Mouse (Mus musculus): ENCODE results near the gene Psmd9. TPM values are rescaled to one million over a fixed set of nuclear protein-coding genes. Genes with fewer than 3 reads are reported as not detected.

Psmd9 gene
- polyA plus RNA-seq, 1 experiment from 2014 or later: 89.4 TPM

- no peaks in the 10 kb centered on the region for H3K4me1 ChIP-seq (ENCODE audit: control insufficient read depth, insufficient read depth, low read depth, low read length)
- H3K9ac ChIP-seq (ENCODE audit: low read depth, low read length): no peak overlapping the region
- 92% methylated on average over 15 of the region's 15 CpGs for WGBS
- H3K4me3 ChIP-seq (ENCODE audit: low read length): no peak overlapping the region
- H3K27me3 ChIP-seq (replicated peaks; ENCODE audit: control insufficient read depth, insufficient read depth, low read length): no peaks in the 10 kb centered on the region
- no peak overlapping the region for H3K4me2 ChIP-seq (ENCODE audit: low read length)
- ATAC-seq: no peak
- H3K27ac ChIP-seq (ENCODE audit: low read depth, low read length): no peak overlapping the region
- no peaks in the 10 kb centered on the region for H3K36me3 ChIP-seq (ENCODE audit: control insufficient read depth, insufficient read depth, low read length)
- H3K9me3 ChIP-seq (ENCODE audit: control insufficient read depth, low read length): no peaks in the 10 kb centered on the region
Observed at GRCm38 (mm10) chr5:123180390-123180789, 11.2 kb downstream of the Psmd9 start.

GRCm38 (mm10) chr5:123181536-123181935, 12.3 kb downstream of the Psmd9 start:
- H3K4me2 ChIP-seq (ENCODE audit: low read length): no peak overlapping the region
- no peak for ATAC-seq
- H3K4me3 ChIP-seq (ENCODE audit: low read length): no peak overlapping the region
- 0 out of 2 replicates have a peak, but pooled peaks cover 2% of the 10 kb centered on the region for H3K4me1 ChIP-seq (ENCODE audit: control insufficient read depth, insufficient read depth, low read depth, low read length)
- H3K27ac ChIP-seq (ENCODE audit: low read depth, low read length): no peak overlapping the region
- no peak overlapping the region for H3K9ac ChIP-seq (ENCODE audit: low read depth, low read length)
- no peaks in the 10 kb centered on the region for H3K9me3 ChIP-seq (ENCODE audit: control insufficient read depth, low read length)
- 72% methylated on average over 6 of the region's 6 CpGs for WGBS
- no peaks in the 10 kb centered on the region for H3K27me3 ChIP-seq (replicated peaks; ENCODE audit: control insufficient read depth, insufficient read depth, low read length)
- no peaks in the 10 kb centered on the region for H3K36me3 ChIP-seq (ENCODE audit: control insufficient read depth, insufficient read depth, low read length)

GRCm38 (mm10) chr5:123182651-123183050, 13.4 kb downstream of the Psmd9 start, which contains the start of gene Hpd:
Hpd (minus strand) TSS chr5:123182727.
- no peak within 1 kb of the TSS for H3K27ac ChIP-seq (ENCODE audit: low read depth, low read length)
- H3K4me1 ChIP-seq (ENCODE audit: control insufficient read depth, insufficient read depth, low read depth, low read length): 0 out of 2 replicates have a peak, but pooled peaks cover 2% of the 10 kb centered on the region
- no peaks in the 10 kb centered on the region for H3K36me3 ChIP-seq (ENCODE audit: control insufficient read depth, insufficient read depth, low read length)
- H3K4me3 ChIP-seq (ENCODE audit: low read length): no peak within 1 kb of the TSS
- no peak within 1 kb of the TSS for H3K9ac ChIP-seq (ENCODE audit: low read depth, low read length)
- ATAC-seq: no peak
- H3K27me3 ChIP-seq (replicated peaks; ENCODE audit: control insufficient read depth, insufficient read depth, low read length): no peaks in the 10 kb centered on the region
- no peak within 1 kb of the TSS for H3K4me2 ChIP-seq (ENCODE audit: low read length)
- WGBS: 88% methylated on average over 10 of the region's 10 CpGs
- no peaks in the 10 kb centered on the region for H3K9me3 ChIP-seq (ENCODE audit: control insufficient read depth, low read length)

- WGBS: 58% methylated on average over 6 of the region's 6 CpGs
- H3K9me3 ChIP-seq (ENCODE audit: control insufficient read depth, low read length): no peaks in the 10 kb centered on the region
- no peaks in the 10 kb centered on the region for H3K36me3 ChIP-seq (ENCODE audit: control insufficient read depth, insufficient read depth, low read length)
- ATAC-seq: no peak
- no peak overlapping the region for H3K4me2 ChIP-seq (ENCODE audit: low read length)
- 0 out of 2 replicates have a peak, but pooled peaks cover 2% of the 10 kb centered on the region for H3K4me1 ChIP-seq (ENCODE audit: control insufficient read depth, insufficient read depth, low read depth, low read length)
- no peak overlapping the region for H3K4me3 ChIP-seq (ENCODE audit: low read length)
- H3K27ac ChIP-seq (ENCODE audit: low read depth, low read length): no peak overlapping the region
- no peak overlapping the region for H3K9ac ChIP-seq (ENCODE audit: low read depth, low read length)
- H3K27me3 ChIP-seq (replicated peaks; ENCODE audit: control insufficient read depth, insufficient read depth, low read length): no peaks in the 10 kb centered on the region
Observed at GRCm38 (mm10) chr5:123185966-123186365, 16.8 kb downstream of the Psmd9 start.

- Histone ChIP-seq H3K9me3 (ENCODE audit: control insufficient read depth, low read length) (no peaks in the 10 kb centered on the region), H3K27me3 (replicated peaks; ENCODE audit: control insufficient read depth, insufficient read depth, low read length) (no peaks in the 10 kb centered on the region), H3K4me2 (ENCODE audit: low read length) (no peak overlapping the region), H3K4me1 (ENCODE audit: control insufficient read depth, insufficient read depth, low read depth, low read length) (0 out of 2 replicates have a peak, but pooled peaks cover 2% of the 10 kb centered on the region), H3K9ac (ENCODE audit: low read depth, low read length) (no peak overlapping the region), H3K4me3 (ENCODE audit: low read length) (no peak overlapping the region), H3K36me3 (ENCODE audit: control insufficient read depth, insufficient read depth, low read length) (no peaks in the 10 kb centered on the region), H3K27ac (ENCODE audit: low read depth, low read length) (no peak overlapping the region)
- WGBS: 94% methylated on average over 3 of the region's 3 CpGs
- no peak for ATAC-seq
Observed at GRCm38 (mm10) chr5:123187306-123187705, 18.1 kb downstream of the Psmd9 start.

GRCm38 (mm10) chr5:123190912-123191311, 21.7 kb downstream of the Psmd9 start:
- Histone ChIP-seq H3K4me1 (ENCODE audit: control insufficient read depth, insufficient read depth, low read depth, low read length) (peaks cover 2% of the 10 kb centered on the region; the same call in 1 of the 2 replicates), H3K9me3 (ENCODE audit: control insufficient read depth, low read length) (no peaks in the 10 kb centered on the region), H3K9ac (ENCODE audit: low read depth, low read length) (no peak overlapping the region), H3K4me2 (ENCODE audit: low read length) (no peak overlapping the region), H3K4me3 (ENCODE audit: low read length) (no peak overlapping the region), H3K27ac (ENCODE audit: low read depth, low read length) (no peak overlapping the region), H3K27me3 (replicated peaks; ENCODE audit: control insufficient read depth, insufficient read depth, low read length) (no peaks in the 10 kb centered on the region), H3K36me3 (ENCODE audit: control insufficient read depth, insufficient read depth, low read length) (no peaks in the 10 kb centered on the region)
- ATAC-seq: no peak
- 89% methylated on average over 3 of the region's 3 CpGs for WGBS

- H3K4me2 ChIP-seq (ENCODE audit: low read length): no peak overlapping the region
Observed at GRCm38 (mm10) chr5:123191427-123191826, 22.2 kb downstream of the Psmd9 start.

GRCm38 (mm10) chr5:123192606-123193150, 23.5 kb downstream of the Psmd9 start:
- no peak overlapping the region for H3K4me3 ChIP-seq (ENCODE audit: low read length)
- no peak overlapping the region for H3K9ac ChIP-seq (ENCODE audit: low read depth, low read length)
- no peaks in the 10 kb centered on the region for H3K36me3 ChIP-seq (ENCODE audit: control insufficient read depth, insufficient read depth, low read length)
- H3K9me3 ChIP-seq (ENCODE audit: control insufficient read depth, low read length): no peaks in the 10 kb centered on the region
- no peaks in the 10 kb centered on the region; the same call in 1 of the 2 replicates for H3K4me1 ChIP-seq (ENCODE audit: control insufficient read depth, insufficient read depth, low read depth, low read length)
- no peaks in the 10 kb centered on the region for H3K27me3 ChIP-seq (replicated peaks; ENCODE audit: control insufficient read depth, insufficient read depth, low read length)
- no peak overlapping the region for H3K27ac ChIP-seq (ENCODE audit: low read depth, low read length)
- H3K4me2 ChIP-seq (ENCODE audit: low read length): no peak overlapping the region
- WGBS: 55% methylated on average over 9 of the region's 9 CpGs
- no peak for ATAC-seq

More at GRCm38 (mm10) chr5:123191427-123191826, 22.2 kb downstream of the Psmd9 start:
- no peak overlapping the region for H3K27ac ChIP-seq (ENCODE audit: low read depth, low read length)
- no peak for ATAC-seq
- no peaks in the 10 kb centered on the region for H3K9me3 ChIP-seq (ENCODE audit: control insufficient read depth, low read length)
- H3K27me3 ChIP-seq (replicated peaks; ENCODE audit: control insufficient read depth, insufficient read depth, low read length): no peaks in the 10 kb centered on the region
- H3K4me1 ChIP-seq (ENCODE audit: control insufficient read depth, insufficient read depth, low read depth, low read length): no peaks in the 10 kb centered on the region; the same call in 1 of the 2 replicates
- no peak overlapping the region for H3K4me3 ChIP-seq (ENCODE audit: low read length)
- no peak overlapping the region for H3K9ac ChIP-seq (ENCODE audit: low read depth, low read length)
- no peaks in the 10 kb centered on the region for H3K36me3 ChIP-seq (ENCODE audit: control insufficient read depth, insufficient read depth, low read length)
- 78% methylated on average over 6 of the region's 6 CpGs for WGBS

- Histone ChIP-seq H3K9ac (ENCODE audit: low read depth, low read length) (no peak overlapping the region), H3K27me3 (replicated peaks; ENCODE audit: control insufficient read depth, insufficient read depth, low read length) (no peaks in the 10 kb centered on the region), H3K4me1 (ENCODE audit: control insufficient read depth, insufficient read depth, low read depth, low read length) (no peaks in the 10 kb centered on the region; the same call in 1 of the 2 replicates), H3K4me3 (ENCODE audit: low read length) (no peak overlapping the region), H3K4me2 (ENCODE audit: low read length) (no peak overlapping the region), H3K27ac (ENCODE audit: low read depth, low read length) (no peak overlapping the region), H3K9me3 (ENCODE audit: control insufficient read depth, low read length) (no peaks in the 10 kb centered on the region), H3K36me3 (ENCODE audit: control insufficient read depth, insufficient read depth, low read length) (no peaks in the 10 kb centered on the region)
- no peak for ATAC-seq
- 87% methylated on average over 5 of the region's 5 CpGs for WGBS
Observed at GRCm38 (mm10) chr5:123193436-123193835, 24.2 kb downstream of the Psmd9 start.

Data from hindbrain, embryonic 16.5 days (tissue).